In the genomic region with DNA sequence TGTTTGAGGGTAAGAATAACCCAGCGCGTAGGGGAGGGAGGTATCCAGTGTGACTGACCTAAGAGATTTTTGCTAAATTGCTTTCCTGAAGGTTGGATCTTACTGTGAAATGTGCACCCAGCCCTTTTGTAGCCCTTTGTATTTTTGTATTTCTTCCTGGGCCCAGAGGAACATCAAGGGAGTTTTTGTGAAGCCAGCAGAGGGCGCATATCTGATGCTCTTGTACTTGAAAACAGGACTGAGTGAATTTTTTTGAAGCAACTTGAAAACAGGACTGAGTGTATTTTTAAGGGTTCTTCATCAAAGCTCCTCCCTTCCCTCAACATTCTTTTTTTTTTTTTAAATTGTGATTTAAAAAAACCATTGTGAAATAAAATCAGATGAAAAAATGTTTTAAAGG, we compare ENCODE assay signal across 10 mouse cellular contexts.
DNase-seq lines count a peak whose midpoint lies in the region; ATAC-seq lines count a peak whose summit lies in the region.
"Had no signal": no experiment of that assay in that cellular context is flagged by ENCODE, and none has a peak within 500 bp of the region (broad histone marks: within the 10 kb centered on the region; RNA-seq: fewer than 3 reads in every experiment).

No protein-coding gene starts in this region.

- 85% methylated on average over 3 of the region's 3 CpGs for WGBS in hindbrain, embryonic 11.5 days
- 82% methylated on average over 3 of the region's 3 CpGs for WGBS in hindbrain, embryonic 16.5 days
- WGBS in midbrain, embryonic 10.5 days, result 79% methylated on average over 3 of the region's 3 CpGs
- WGBS in midbrain, embryonic 13.5 days, result 80% methylated on average over 3 of the region's 3 CpGs

- no peak overlapping the region for H3K4me3 ChIP-seq in hindbrain, embryonic 11.5 days (ENCODE audit: low read depth, low read length)
- no peak overlapping the region for H3K4me3 ChIP-seq in hindbrain, embryonic 16.5 days (ENCODE audit: low read length)
- no peak overlapping the region for H3K4me3 ChIP-seq in midbrain, embryonic 10.5 days
- H3K4me3 ChIP-seq in midbrain, embryonic 13.5 days (replicated peaks), result no peak overlapping the region
- H3K4me3 ChIP-seq: hindbrain, embryonic 15.5 days; midbrain, embryonic 12.5 days had no signal

- no peak overlapping the region for H3K27ac ChIP-seq in hindbrain, embryonic 11.5 days (ENCODE audit: low read depth, low read length)
- no peak overlapping the region for H3K27ac ChIP-seq in hindbrain, embryonic 16.5 days (ENCODE audit: low read depth, low read length)
- no peak overlapping the region for H3K27ac ChIP-seq in midbrain, embryonic 10.5 days (replicated peaks)
- H3K27ac ChIP-seq in midbrain, embryonic 13.5 days, result no peak overlapping the region
- H3K27ac ChIP-seq: hindbrain, embryonic 15.5 days; midbrain, embryonic 12.5 days had no signal

- H3K36me3 ChIP-seq in hindbrain, embryonic 11.5 days (ENCODE audit: control insufficient read depth, insufficient read depth, low read length), result no peaks in the 10 kb centered on the region
- no peaks in the 10 kb centered on the region for H3K36me3 ChIP-seq in hindbrain, embryonic 16.5 days (ENCODE audit: control insufficient read depth, insufficient read depth, low read length)
- H3K36me3 ChIP-seq in midbrain, embryonic 10.5 days, result peaks cover 16% of the 10 kb centered on the region
- H3K36me3 ChIP-seq in midbrain, embryonic 13.5 days, result peaks cover 5% of the 10 kb centered on the region; the same call in 1 of the 2 replicates
- H3K36me3 ChIP-seq: hindbrain, embryonic 15.5 days; midbrain, embryonic 12.5 days had no signal

- no peak for ATAC-seq in hindbrain, embryonic 11.5 days (ENCODE audit: low FRiP score)
- no peak for ATAC-seq in hindbrain, embryonic 16.5 days
- no peak for ATAC-seq in midbrain, embryonic 13.5 days

- H3K9ac ChIP-seq in hindbrain, embryonic 11.5 days (ENCODE audit: low read depth, low read length), result no peak overlapping the region
- H3K9ac ChIP-seq in hindbrain, embryonic 16.5 days (ENCODE audit: low read depth, low read length), result no peak overlapping the region
- no peak overlapping the region for H3K9ac ChIP-seq in midbrain, embryonic 13.5 days (replicated peaks)
- H3K9ac ChIP-seq: hindbrain, embryonic 15.5 days; midbrain, embryonic 12.5 days had no signal

- H3K4me2 ChIP-seq in hindbrain, embryonic 11.5 days (replicated peaks; ENCODE audit: low read depth, low read length), result no peak overlapping the region
- H3K4me2 ChIP-seq in hindbrain, embryonic 16.5 days (ENCODE audit: low read length), result no peak overlapping the region
- no peak overlapping the region for H3K4me2 ChIP-seq in midbrain, embryonic 13.5 days (replicated peaks)
- H3K4me2 ChIP-seq: hindbrain, embryonic 15.5 days; midbrain, embryonic 12.5 days had no signal

- 0 out of 2 replicates have a peak, but pooled peaks cover 3% of the 10 kb centered on the region for H3K4me1 ChIP-seq in hindbrain, embryonic 11.5 days (replicated peaks; ENCODE audit: control insufficient read depth, insufficient read depth, low read length)
- peaks cover 14% of the 10 kb centered on the region for H3K4me1 ChIP-seq in hindbrain, embryonic 16.5 days (ENCODE audit: control insufficient read depth, insufficient read depth, low read depth, low read length)
- peaks cover 52% of the 10 kb centered on the region for H3K4me1 ChIP-seq in midbrain, embryonic 10.5 days
- H3K4me1 ChIP-seq in midbrain, embryonic 13.5 days (replicated peaks), result peaks cover 56% of the 10 kb centered on the region

- peak; percentile 46 for DNase-seq in hindbrain, embryonic 11.5 days (ENCODE audit: low spot score)
- DNase-seq in urinary bladder, postnatal 36 days (ENCODE audit: low spot score in 2 of 2), result peak; percentile 18 to 22
- DNase-seq in urinary bladder, adult 2 months (ENCODE audit: low spot score), result no peak
- DNase-seq in induced T-regulatory cell, adult 2 months (ENCODE audit: low read depth), result peak; percentile 69
- peak; percentile 71 for DNase-seq in thymus, postnatal 14 days
- no peak for DNase-seq in midbrain, embryonic 10.5 days (ENCODE audit: low spot score)

- H3K9me3 ChIP-seq in hindbrain, embryonic 11.5 days (ENCODE audit: control insufficient read depth, low read length), result no peaks in the 10 kb centered on the region
- H3K9me3 ChIP-seq in hindbrain, embryonic 16.5 days (ENCODE audit: control insufficient read depth, low read length), result no peaks in the 10 kb centered on the region
- H3K9me3 ChIP-seq in midbrain, embryonic 10.5 days (replicated peaks), result no peaks in the 10 kb centered on the region
- no peaks in the 10 kb centered on the region for H3K9me3 ChIP-seq in midbrain, embryonic 13.5 days
- H3K9me3 ChIP-seq: hindbrain, embryonic 15.5 days; midbrain, embryonic 12.5 days had no signal

- no peaks in the 10 kb centered on the region for H3K27me3 ChIP-seq in hindbrain, embryonic 11.5 days (ENCODE audit: control insufficient read depth, insufficient read depth, low read length)
- no peaks in the 10 kb centered on the region for H3K27me3 ChIP-seq in hindbrain, embryonic 16.5 days (replicated peaks; ENCODE audit: control insufficient read depth, insufficient read depth, low read length)
- H3K27me3 ChIP-seq in midbrain, embryonic 10.5 days (ENCODE audit: low read depth, poor library complexity, severe bottlenecking), result no peaks in the 10 kb centered on the region
- H3K27me3 ChIP-seq in midbrain, embryonic 13.5 days, result no peaks in the 10 kb centered on the region
- H3K27me3 ChIP-seq: hindbrain, embryonic 15.5 days; midbrain, embryonic 12.5 days had no signal

Comparison
In these comparisons a context has a peak if more than half of its experiments do, and no peak if none do; other contexts are left out.
1. DNase-seq: peak in hindbrain, embryonic 11.5 days (single experiment), urinary bladder, postnatal 36 days (2 of 2), induced T-regulatory cell, adult 2 months (single experiment) and thymus, postnatal 14 days (single experiment); none in urinary bladder, adult 2 months (single experiment) and midbrain, embryonic 10.5 days (single experiment).